Mouse (Mus musculus) heart, adult 2 months (tissue): ENCODE data around the gene Olfr462.

Experiments
- CTCF ChIP-seq: fragments of 200-600 bp; IDR thresholded peaks from 2 replicates; pipeline ENCODE4 v1.8.1; 2022; ENCODE audit warnings: antibody characterized with exemption, mild to moderate bottlenecking, moderate library complexity
- EP300 ChIP-seq: fragments of 200-500 bp; IDR thresholded peaks from 2 replicates; pipeline ENCODE4 v1.6.1; 2011; ENCODE audit warnings: low read depth, low read length, control low read depth; ENCODE audit not compliant: insufficient read depth
- POLR2A ChIP-seq: fragments of 200-500 bp; IDR thresholded peaks from 2 replicates; pipeline ENCODE4 v1.6.1; 2011; ENCODE audit warnings: mild to moderate bottlenecking, low read depth, low read length, control low read depth; ENCODE audit not compliant: insufficient read depth

DNA sequence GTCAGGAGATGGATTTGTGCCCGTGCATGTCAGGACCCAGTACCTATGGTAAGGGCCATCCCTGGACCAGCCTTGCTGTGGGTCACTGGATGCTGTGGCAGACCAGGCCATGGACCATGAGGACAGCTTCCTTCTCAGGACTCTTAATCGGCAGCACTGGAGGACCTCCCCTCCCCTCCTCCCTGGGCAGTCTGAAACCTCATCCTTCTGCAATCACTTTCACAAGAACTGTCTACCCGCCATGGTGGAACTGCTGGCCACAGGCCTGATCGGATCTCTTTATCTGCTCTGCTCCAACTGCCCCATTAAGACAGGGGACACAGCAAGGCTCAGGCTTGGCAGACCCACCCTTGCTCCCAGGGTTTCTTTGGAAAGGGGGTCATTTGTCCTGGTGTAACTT lies 10.4 kb downstream of the Olfr462 start:
- no peak for TF ChIP-seq CTCF
- no peak for TF ChIP-seq EP300
- TF ChIP-seq POLR2A, result no peak
